Mouse (Mus musculus) bone marrow, adult 2 months (tissue): Measurements from ENCODE around the gene Psme4.

ENCODE experiments used
- CTCF ChIP-seq: fragments of 200-500 bp; IDR thresholded peaks from 2 replicates; pipeline ENCODE4 v1.5.1; 2011; ENCODE audit warnings: low read length, control low read depth; ENCODE audit not compliant: control insufficient read depth, insufficient read depth
- POLR2A ChIP-seq: fragments of 200-500 bp; IDR thresholded peaks from 2 replicates; pipeline ENCODE4 v1.6.1; 2011; ENCODE audit warnings: low read depth, mild to moderate bottlenecking, control low read depth, low read length, borderline replicate concordance; ENCODE audit not compliant: control insufficient read depth

GRCm38 (mm10) chr11:30928498-30928897, 157.0 kb downstream of the Psme4 start:
- TF ChIP-seq POLR2A (no peak), CTCF (no peak)
